Mouse (Mus musculus) E14TG2a.4 (cell line): ENCODE measurements around the gene Cyth1.

Source experiments
- H3K27me3 ChIP-seq: 2 replicates; pipeline ENCODE4 v1.6.1; 2014; ENCODE audit warnings: low read length, control low read depth; ENCODE audit not compliant: insufficient read depth
- H3K36me3 ChIP-seq: 2 replicates; pipeline ENCODE4 v1.6.1; 2014; ENCODE audit warnings: low read length, control low read depth; ENCODE audit not compliant: insufficient read depth
- H3K4me1 ChIP-seq: replicated peaks from 2 replicates; pipeline ENCODE4 v1.6.1; 2014; ENCODE audit warnings: low read depth, low read length, control low read depth
- H3K4me3 ChIP-seq: replicated peaks from 2 replicates; pipeline ENCODE4 v1.5.1; 2014; ENCODE audit warnings: mild to moderate bottlenecking, low read length
- H3K9me3 ChIP-seq: 2 replicates; pipeline ENCODE4 v1.6.1; 2014; ENCODE audit warnings: low read length, control low read depth
- CTCF ChIP-seq: conservative IDR thresholded peaks from 2 replicates; pipeline ENCODE4 v1.5.1; 2014; ENCODE audit warnings: low read length
- NANOG ChIP-seq: IDR thresholded peaks from 2 replicates; pipeline ENCODE4 v1.6.1; 2014; ENCODE audit warnings: borderline replicate concordance, low read length, mixed read lengths
- POU5F1 ChIP-seq: IDR thresholded peaks from 2 replicates; pipeline ENCODE4 v1.6.1; 2014; ENCODE audit warnings: low read length, borderline replicate concordance

Gene Cyth1

GRCm38 (mm10) chr11:118192973-118193372 lies 55.4 kb downstream of the Cyth1 start:
- H3K36me3 ChIP-seq, result no peaks in the 10 kb centered on the region
- H3K27me3 ChIP-seq, result no peaks in the 10 kb centered on the region
- H3K4me3 ChIP-seq, result no peak overlapping the region
- TF ChIP-seq CTCF (no peak), NANOG (no peak), POU5F1 (no peak)
- no peaks in the 10 kb centered on the region for H3K9me3 ChIP-seq
- H3K4me1 ChIP-seq, result peaks cover 25% of the 10 kb centered on the region

DNA sequence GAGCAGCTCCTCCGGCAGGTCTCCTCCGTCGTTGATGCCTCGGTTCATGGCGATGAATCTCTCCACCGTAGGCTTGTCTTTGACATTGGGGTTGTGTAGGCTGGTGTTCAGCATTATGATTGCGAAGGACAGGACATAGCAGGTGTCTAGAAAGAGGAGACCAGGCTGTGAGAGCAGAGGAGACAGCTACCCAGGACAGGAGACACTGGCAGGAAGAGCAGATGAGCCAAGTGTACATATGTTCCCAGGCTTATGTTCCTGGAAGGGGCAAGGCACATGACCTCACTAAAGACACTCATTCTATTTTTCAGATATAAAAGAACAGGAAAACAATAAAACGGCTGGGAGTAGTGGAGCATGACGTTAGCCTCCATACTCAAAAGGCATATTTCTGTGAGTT lies 65.6 kb downstream of the Cyth1 start:
- Histone ChIP-seq H3K27me3 (no peaks in the 10 kb centered on the region), H3K4me3 (no peak overlapping the region), H3K4me1 (peaks cover 14% of the 10 kb centered on the region), H3K36me3 (peaks cover 19% of the 10 kb centered on the region), H3K9me3 (no peaks in the 10 kb centered on the region)
- TF ChIP-seq NANOG (no peak), CTCF (no peak), POU5F1 (no peak)

DNA sequence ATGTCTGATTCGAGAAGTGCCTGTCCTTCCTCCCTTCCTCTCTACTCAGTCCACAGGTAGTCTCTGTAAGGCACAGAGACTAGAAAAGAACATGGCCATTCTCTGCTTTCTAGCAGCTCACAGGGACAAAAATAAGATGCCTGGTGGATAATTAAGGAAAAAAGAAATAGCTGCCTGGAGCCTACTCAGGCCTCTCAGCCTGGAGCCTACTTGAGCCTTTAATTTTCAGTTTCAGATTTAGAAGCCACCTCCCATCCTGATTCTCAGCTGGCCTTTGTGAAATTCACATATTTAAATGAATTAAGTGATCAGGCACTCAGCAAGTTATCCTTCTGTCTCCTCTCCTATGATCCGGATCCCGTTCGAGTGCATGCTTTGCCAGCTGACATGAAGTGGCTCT lies 66.0 kb downstream of the Cyth1 start:
- Histone ChIP-seq H3K4me3 (no peak overlapping the region), H3K36me3 (peaks cover 19% of the 10 kb centered on the region), H3K4me1 (peaks cover 14% of the 10 kb centered on the region), H3K27me3 (no peaks in the 10 kb centered on the region), H3K9me3 (no peaks in the 10 kb centered on the region)
- TF ChIP-seq CTCF (no peak), POU5F1 (no peak), NANOG (no peak)

DNA sequence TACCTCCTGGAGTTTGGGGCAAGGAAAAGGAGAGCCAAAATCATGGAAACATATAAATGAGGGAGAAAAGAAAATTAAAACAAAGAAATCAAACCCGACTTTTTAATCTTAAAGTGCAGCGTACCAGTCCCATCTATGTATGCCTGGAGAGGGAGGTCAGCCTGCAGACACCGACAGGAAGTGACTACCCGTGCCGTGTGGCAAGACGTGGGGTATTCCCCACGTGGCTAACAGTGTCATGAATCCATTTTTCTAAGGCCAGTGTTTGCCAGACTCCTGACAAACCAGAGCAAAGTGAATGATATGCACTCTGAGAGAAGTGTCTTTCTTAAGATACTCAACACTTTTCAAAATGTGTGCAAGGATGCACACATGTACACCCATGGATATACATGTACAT lies 68.2 kb downstream of the Cyth1 start:
- Histone ChIP-seq H3K9me3 (no peaks in the 10 kb centered on the region), H3K4me1 (peaks cover 11% of the 10 kb centered on the region), H3K4me3 (no peak overlapping the region), H3K27me3 (no peaks in the 10 kb centered on the region), H3K36me3 (peaks cover 19% of the 10 kb centered on the region)
- TF ChIP-seq NANOG (no peak), CTCF (no peak), POU5F1 (no peak)

DNA sequence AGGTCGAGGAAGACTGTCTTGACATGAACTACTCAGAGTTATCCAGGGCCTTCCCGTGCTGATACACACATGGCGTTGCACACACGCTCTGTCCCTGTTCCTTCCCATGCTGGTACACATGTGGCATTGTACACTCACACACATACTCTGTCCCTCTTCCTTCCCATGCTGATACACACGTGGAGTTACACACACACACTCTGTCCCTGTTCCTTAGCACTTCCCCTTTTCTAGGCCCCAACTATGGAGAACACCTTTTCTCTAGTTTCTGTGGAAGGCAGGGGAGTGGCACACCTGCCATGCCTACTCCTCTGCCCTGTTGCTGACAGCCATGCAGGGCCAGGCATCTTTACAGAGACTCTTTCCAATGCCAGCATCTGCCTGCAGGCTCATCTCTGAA lies 70.2 kb downstream of the Cyth1 start:
- TF ChIP-seq CTCF, result no peak
- TF ChIP-seq NANOG, result no peak
- TF ChIP-seq POU5F1, result no peak
- Histone ChIP-seq H3K36me3 (peaks cover 19% of the 10 kb centered on the region), H3K4me1 (no peaks in the 10 kb centered on the region), H3K4me3 (no peak overlapping the region), H3K9me3 (no peaks in the 10 kb centered on the region), H3K27me3 (no peaks in the 10 kb centered on the region)

- TF ChIP-seq CTCF (no peak), NANOG (no peak), POU5F1 (no peak)
- Histone ChIP-seq H3K27me3 (no peaks in the 10 kb centered on the region), H3K9me3 (no peaks in the 10 kb centered on the region), H3K4me3 (no peak overlapping the region), H3K4me1 (no peaks in the 10 kb centered on the region), H3K36me3 (peaks cover 2% of the 10 kb centered on the region; the same call in 1 of the 2 replicates)
Observed at GRCm38 (mm10) chr11:118174752-118175151, 73.6 kb downstream of the Cyth1 start.

DNA sequence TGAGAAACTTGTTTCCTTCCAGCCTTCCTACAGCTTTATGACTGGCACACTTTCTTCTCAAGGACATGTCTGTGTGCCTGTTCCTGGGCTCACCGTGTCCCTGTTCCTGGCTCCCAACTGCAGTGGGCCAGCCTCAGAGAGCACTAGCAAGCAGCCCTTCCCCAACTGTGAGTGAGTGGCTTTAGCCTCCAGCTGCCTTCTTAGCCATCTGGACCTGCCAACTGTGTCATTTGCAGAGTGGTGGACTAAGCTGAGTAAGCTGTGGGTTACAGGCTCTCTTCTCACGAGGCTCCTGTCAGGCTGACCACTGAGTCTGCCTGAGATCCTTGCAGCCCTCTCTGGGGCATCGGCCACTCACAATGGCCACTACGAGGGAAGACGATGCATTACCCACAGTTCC lies 75.6 kb downstream of the Cyth1 start:
- TF ChIP-seq NANOG (no peak), POU5F1 (no peak)
- Histone ChIP-seq H3K4me1 (peaks cover 9% of the 10 kb centered on the region; the same call in 1 of the 2 replicates), H3K27me3 (no peaks in the 10 kb centered on the region), H3K36me3 (no peaks in the 10 kb centered on the region), H3K4me3 (no peak overlapping the region), H3K9me3 (no peaks in the 10 kb centered on the region)

GRCm38 (mm10) chr11:118170333-118170732 lies 78.1 kb downstream of the Cyth1 start:
- no peaks in the 10 kb centered on the region for H3K27me3 ChIP-seq
- peaks cover 23% of the 10 kb centered on the region; the same call in 1 of the 2 replicates for H3K4me1 ChIP-seq
- no peak overlapping the region for H3K4me3 ChIP-seq
- TF ChIP-seq CTCF (no peak), NANOG (no peak), POU5F1 (no peak)
- H3K36me3 ChIP-seq, result no peaks in the 10 kb centered on the region
- H3K9me3 ChIP-seq, result no peaks in the 10 kb centered on the region

GRCm38 (mm10) chr11:118168714-118169113 lies 79.7 kb downstream of the Cyth1 start:
- H3K27me3 ChIP-seq, result no peaks in the 10 kb centered on the region
- peaks cover 32% of the 10 kb centered on the region for H3K4me1 ChIP-seq
- H3K4me3 ChIP-seq, result no peak overlapping the region
- H3K9me3 ChIP-seq, result no peaks in the 10 kb centered on the region
- TF ChIP-seq POU5F1 (no peak), NANOG (no peak), CTCF (no peak)
- no peaks in the 10 kb centered on the region for H3K36me3 ChIP-seq
